Mouse (Mus musculus) layer of hippocampus, postnatal 25 days (tissue): Measurements from ENCODE around the gene Sbno1. TPM values are rescaled to one million over a fixed set of nuclear protein-coding genes. Genes with fewer than 3 reads are reported as not detected.
A peak's percentile ranks its signal among the peaks of the same experiment; 100 is the strongest.
"Not testable (repeated sequence)": the region's sequence is repeated elsewhere in the genome, so short reads cannot be mapped to it uniquely, and the experiment has no call there.

Experiments
- DNase-seq, 2 experiments: peaks; one replicate each; pipeline ENCODE4 v3.0.0; 2022; ENCODE audit warnings: mixed read lengths in 2 of 2, low spot score in 1 of 2; ENCODE audit errors: extremely low spot score in 1 of 2
- microRNA-seq, 2 experiments: library from miRNA; unstranded; fragments of <30 nt; microRNA quantifications; one replicate each; pipeline ENCODE4 v1.2.0; 2021
- total RNA-seq, 2 experiments: library from RNA; stranded (reverse); gene quantifications; 2 replicates each; pipeline ENCODE4 v1.2.3; 2021

Sbno1 gene
- total RNA-seq, 2 experiments from 2014 or later, result 143 to 144 TPM

GRCm38 (mm10) chr5:124341753-124342339 lies 84.0 kb downstream of the Sbno1 start:
- DNase-seq, result not testable (repeated sequence)

DNA sequence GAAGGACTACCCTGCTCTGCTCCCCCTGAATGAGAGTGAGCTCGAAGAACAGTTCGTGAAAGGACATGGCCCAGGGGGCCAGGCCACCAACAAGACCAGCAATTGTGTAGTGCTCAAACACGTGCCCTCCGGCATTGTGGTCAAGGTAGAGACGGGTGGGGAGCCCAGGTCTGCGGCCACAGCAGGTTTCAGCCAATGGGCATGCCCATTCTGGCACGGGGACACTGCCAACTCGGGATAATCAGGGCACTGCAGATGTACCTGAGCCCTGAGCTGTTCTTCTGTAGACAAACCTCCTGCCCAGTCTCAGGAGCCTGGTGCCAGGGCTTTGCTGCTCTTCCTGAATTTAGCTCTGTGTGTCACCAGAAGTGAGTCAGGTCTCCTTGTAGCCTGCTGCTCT lies 87.0 kb downstream of the Sbno1 start:
- no peak for DNase-seq

- peak in 1 of 2 experiments; percentile 41 for DNase-seq
Observed at GRCm38 (mm10) chr5:124337909-124338308, 87.9 kb downstream of the Sbno1 start.

DNA sequence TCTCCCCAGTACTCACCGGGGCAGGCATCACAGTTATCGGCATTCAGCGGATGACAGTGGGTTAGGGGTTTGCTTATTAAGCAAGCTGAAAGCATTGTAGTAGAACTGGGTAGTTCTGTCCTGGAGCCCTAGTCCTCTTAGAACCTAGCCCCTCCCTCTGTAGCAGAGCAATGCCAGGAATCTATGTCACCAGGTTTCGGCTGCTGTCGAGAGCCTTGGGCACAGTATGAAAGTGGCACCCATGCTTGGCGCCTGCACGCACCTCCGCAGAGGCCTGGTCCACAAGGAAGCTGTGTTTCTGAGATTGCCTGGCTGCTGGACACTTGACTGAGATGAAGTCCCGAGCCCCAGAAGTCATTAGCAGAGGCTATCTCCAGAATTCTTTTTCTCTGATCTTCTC lies 88.7 kb downstream of the Sbno1 start:
- no peak for DNase-seq

GRCm38 (mm10) chr5:124334392-124334791 lies 91.4 kb downstream of the Sbno1 start:
- no peak for DNase-seq

GRCm38 (mm10) chr5:124330086-124330485 lies 95.7 kb downstream of the Sbno1 start:
- no peak for DNase-seq

DNA sequence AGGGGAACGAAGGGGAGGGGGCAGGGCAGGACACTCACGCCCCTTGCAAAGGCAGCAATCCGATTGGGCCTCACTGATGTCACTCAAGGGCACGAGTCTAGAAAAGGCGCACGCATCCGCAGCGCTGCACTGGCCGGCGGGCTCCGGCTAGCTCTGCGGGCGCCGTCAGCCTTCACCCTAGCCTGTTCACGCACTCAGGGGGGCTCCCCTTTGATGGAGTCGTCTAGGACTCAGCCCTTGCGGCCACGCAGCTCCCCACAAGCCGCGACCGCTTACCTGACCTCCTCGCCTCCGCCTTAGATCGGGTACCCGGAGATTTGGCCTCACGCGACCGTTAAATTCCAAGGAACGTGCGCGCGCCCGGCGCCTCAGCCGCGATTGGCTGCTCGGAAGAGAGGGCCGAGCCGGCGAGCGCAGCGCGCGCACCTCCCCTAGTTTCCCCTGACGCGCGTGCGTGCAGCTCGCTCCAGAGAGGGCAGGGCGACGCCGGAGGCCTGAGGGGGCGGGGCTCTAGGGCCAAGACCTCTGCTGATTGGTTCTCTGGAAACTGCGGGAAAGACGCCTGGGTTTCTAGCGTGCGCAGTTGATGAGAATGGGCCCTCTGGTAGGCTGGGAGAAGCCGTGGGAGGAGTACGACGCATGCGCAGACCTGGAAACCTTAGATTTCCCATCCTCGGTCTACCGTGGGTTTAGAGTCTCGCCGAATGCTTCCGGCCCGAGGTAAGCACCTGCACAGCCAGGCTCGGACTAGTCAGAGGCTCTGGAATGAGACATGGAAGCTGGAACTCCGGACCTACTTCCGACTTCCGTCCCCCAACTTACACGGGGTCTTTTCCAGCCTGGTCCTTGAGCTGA lies 98.1 kb downstream of the Sbno1 start, which contains the start of the genes Mphosph9 and 2810006K23Rik:
TSS of gene Mphosph9 (minus strand) at position 463 of the 855 bp plus-strand sequence.
TSS of gene 2810006K23Rik (plus strand) at position 580 of the 855 bp plus-strand sequence.
- peak; percentile 98 to 99 for DNase-seq

DNA sequence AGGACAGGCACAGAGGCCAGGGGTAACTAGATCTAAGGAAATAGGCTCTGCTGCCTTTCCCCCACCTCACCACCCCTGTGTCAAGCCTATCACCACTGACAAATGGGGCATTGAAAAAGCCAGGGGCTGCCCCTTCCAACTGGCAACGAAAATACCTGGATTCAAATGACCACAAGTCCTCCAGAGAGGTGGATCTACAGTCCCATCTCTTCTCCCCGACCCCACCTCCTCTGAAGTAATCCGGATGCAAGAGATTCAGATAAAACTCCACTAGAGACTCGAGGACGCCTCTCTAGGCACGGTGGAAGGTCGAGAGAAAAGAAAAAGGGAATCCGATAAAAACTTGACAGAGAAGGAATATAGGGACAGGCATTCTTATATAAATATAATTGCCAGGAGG lies 99.0 kb downstream of the Sbno1 start:
- DNase-seq, result no peak

Small RNA genes lying within 50 kb of the gene (microRNA-seq; reads per million reads assigned to microRNA genes)
- 0.60 to 0.74 reads per million in 2 experiments for gene Gm27486

Other genes starting within 250 kb of the Sbno1 start
- gene Pitpnm2, start 176.2 kb downstream of the Sbno1 start, total RNA-seq, result 100 to 1,000 TPM; 255 to 312 TPM
- 10 to 100 TPM; 13.7 to 22.4 TPM for gene Mphosph9, start 98.0 kb downstream of the Sbno1 start, total RNA-seq
- gene 2810006K23Rik, start 97.9 kb downstream of the Sbno1 start, total RNA-seq, result 10 to 100 TPM; 13.4 to 16.9 TPM
- 100 to 1,000 TPM in 1 of 2 experiments, 10 to 100 TPM in 1; 97.3 to 104 TPM for gene Cdk2ap1, start 62.9 kb downstream of the Sbno1 start, total RNA-seq
- 10 to 100 TPM; 58.5 to 63.1 TPM for gene Kmt5a, start 13.9 kb upstream of the Sbno1 start, total RNA-seq
- gene Rilpl2, start 52.4 kb upstream of the Sbno1 start, total RNA-seq, result 10 to 100 TPM; 18.7 to 22.7 TPM
- 10 to 100 TPM; 20.6 to 25.9 TPM for gene Snrnp35, start 57.1 kb upstream of the Sbno1 start, total RNA-seq
- 10 to 100 TPM; 57.4 to 62.4 TPM for gene Rilpl1, start 105.4 kb upstream of the Sbno1 start, total RNA-seq
- 100 to 1,000 TPM in 1 of 2 experiments, 10 to 100 TPM in 1; 90.0 to 104 TPM for gene Tmed2, start 114.7 kb upstream of the Sbno1 start, total RNA-seq
- gene Ddx55, start 126.9 kb upstream of the Sbno1 start, total RNA-seq, result 10 to 100 TPM; 23.7 to 31.3 TPM
- gene Eif2b1, start 153.1 kb upstream of the Sbno1 start, total RNA-seq, result 10 to 100 TPM; 32.6 to 49.0 TPM
- gene Gtf2h3, start 153.1 kb upstream of the Sbno1 start, total RNA-seq, result 10 to 100 TPM; 29.5 to 32.8 TPM
- gene Atp6v0a2, start 202.6 kb upstream of the Sbno1 start, total RNA-seq, result 10 to 100 TPM; 53.5 to 68.2 TPM